Mouse (Mus musculus): ENCODE results near the gene Dnah6.

The Dnah6 gene

GRCm38 (mm10) chr6:73045944-73046343, 175.5 kb downstream of the Dnah6 start:
- no peak for DNase-seq (ENCODE audit: extremely low read depth, low read depth, low spot score)

- no peak for DNase-seq (ENCODE audit: extremely low read depth, low read depth, low spot score)
Measured at GRCm38 (mm10) chr6:73042278-73042677, 179.2 kb downstream of the Dnah6 start.

GRCm38 (mm10) chr6:73038291-73038690, 183.2 kb downstream of the Dnah6 start:
- no peak for DNase-seq (ENCODE audit: extremely low read depth, low read depth, low spot score)

GRCm38 (mm10) chr6:73028853-73029252, 192.6 kb downstream of the Dnah6 start:
- no peak for DNase-seq (ENCODE audit: extremely low read depth, low read depth, low spot score)

- no peak for DNase-seq (ENCODE audit: extremely low read depth, low read depth, low spot score)
Measured at GRCm38 (mm10) chr6:73027881-73028280, 193.6 kb downstream of the Dnah6 start.

GRCm38 (mm10) chr6:73026898-73027297, 194.6 kb downstream of the Dnah6 start:
- no peak for DNase-seq (ENCODE audit: extremely low read depth, low read depth, low spot score)

- DNase-seq (ENCODE audit: extremely low read depth, low read depth, low spot score) = no peak
Measured at GRCm38 (mm10) chr6:73020061-73020460, 201.4 kb downstream of the Dnah6 start.

GRCm38 (mm10) chr6:73018725-73019280, 202.6 kb downstream of the Dnah6 start:
- peak; percentile 73 for DNase-seq (ENCODE audit: extremely low read depth, low read depth, low spot score)

GRCm38 (mm10) chr6:73014317-73015160, 206.9 kb downstream of the Dnah6 start:
- DNase-seq (ENCODE audit: extremely low read depth, low read depth, low spot score) = no peak

GRCm38 (mm10) chr6:73012931-73013330, 208.5 kb downstream of the Dnah6 start:
- no peak for DNase-seq (ENCODE audit: extremely low read depth, low read depth, low spot score)

GRCm38 (mm10) chr6:73011827-73012226, 209.6 kb downstream of the Dnah6 start:
- no peak for DNase-seq (ENCODE audit: extremely low read depth, low read depth, low spot score)

GRCm38 (mm10) chr6:73010073-73010472, 211.4 kb downstream of the Dnah6 start:
- no peak for DNase-seq (ENCODE audit: extremely low read depth, low read depth, low spot score)

- DNase-seq (ENCODE audit: extremely low read depth, low read depth, low spot score) = no peak
Measured at GRCm38 (mm10) chr6:73003601-73004000, 217.8 kb downstream of the Dnah6 start.

GRCm38 (mm10) chr6:73002391-73002790, 219.1 kb downstream of the Dnah6 start:
- no peak for DNase-seq (ENCODE audit: extremely low read depth, low read depth, low spot score)

- no peak for DNase-seq (ENCODE audit: extremely low read depth, low read depth, low spot score)
Measured at GRCm38 (mm10) chr6:72998809-72999208, 222.6 kb downstream of the Dnah6 start.

- DNase-seq (ENCODE audit: extremely low read depth, low read depth, low spot score) = no peak
Measured at GRCm38 (mm10) chr6:72993688-72994082, 227.8 kb downstream of the Dnah6 start.

GRCm38 (mm10) chr6:72993054-72993687, 228.3 kb downstream of the Dnah6 start:
- DNase-seq (ENCODE audit: extremely low read depth, low read depth, low spot score) = no peak

GRCm38 (mm10) chr6:72990206-72990605, 231.2 kb downstream of the Dnah6 start:
- no peak for DNase-seq (ENCODE audit: extremely low read depth, low read depth, low spot score)

- no peak for DNase-seq (ENCODE audit: extremely low read depth, low read depth, low spot score)
Measured at GRCm38 (mm10) chr6:72989028-72989736, 232.3 kb downstream of the Dnah6 start.

- no peak for DNase-seq (ENCODE audit: extremely low read depth, low read depth, low spot score)
Measured at GRCm38 (mm10) chr6:72982506-72982905, 238.9 kb downstream of the Dnah6 start.

- DNase-seq (ENCODE audit: extremely low read depth, low read depth, low spot score) = no peak
Measured at GRCm38 (mm10) chr6:72981851-72982250, 239.6 kb downstream of the Dnah6 start.

Data from fat pad, adult 2 months (tissue).